Mouse (Mus musculus) small intestine, adult 2 months (tissue): ENCODE data around the gene Rdh1.

Source experiments
- CTCF ChIP-seq: fragments of 200-500 bp; IDR thresholded peaks from 2 replicates; pipeline ENCODE4 v1.5.1; 2012; ENCODE audit warnings: low read depth, mild to moderate bottlenecking, control low read depth, inconsistent platforms, low read length, moderate library complexity, mixed read lengths; ENCODE audit not compliant: insufficient replicate concordance, insufficient read length; ENCODE audit errors: extremely low read depth
- POLR2A ChIP-seq: fragments of 200-500 bp; IDR thresholded peaks from 2 replicates; pipeline ENCODE4 v1.6.1; 2012; ENCODE audit warnings: low read depth, mild to moderate bottlenecking, control low read depth, inconsistent platforms, low read length, moderate library complexity

GRCm38 (mm10) chr10:127739083-127739660 is 20.3 kb upstream of the Rdh1 start, which contains the start of gene Zbtb39:
- peak; percentile 12; the same call in 1 of the 2 replicates for TF ChIP-seq POLR2A
- peak; percentile 38; the same call in 1 of the 2 replicates for TF ChIP-seq CTCF
